Mouse (Mus musculus) cerebellum, adult 2 months (tissue): ENCODE measurements around the gene Cdh12.

Experiments used
- CTCF ChIP-seq: fragments of 200-500 bp; IDR thresholded peaks from 2 replicates; pipeline ENCODE4 v1.5.1; 2011; ENCODE audit warnings: low read depth, mild to moderate bottlenecking, control low read depth, low read length, moderate library complexity, borderline replicate concordance; ENCODE audit not compliant: insufficient read depth
- POLR2A ChIP-seq: fragments of 200-500 bp; IDR thresholded peaks from 2 replicates; pipeline ENCODE4 v1.6.1; 2011; ENCODE audit warnings: low read length, control low read depth, borderline replicate concordance; ENCODE audit not compliant: insufficient read depth

DNA sequence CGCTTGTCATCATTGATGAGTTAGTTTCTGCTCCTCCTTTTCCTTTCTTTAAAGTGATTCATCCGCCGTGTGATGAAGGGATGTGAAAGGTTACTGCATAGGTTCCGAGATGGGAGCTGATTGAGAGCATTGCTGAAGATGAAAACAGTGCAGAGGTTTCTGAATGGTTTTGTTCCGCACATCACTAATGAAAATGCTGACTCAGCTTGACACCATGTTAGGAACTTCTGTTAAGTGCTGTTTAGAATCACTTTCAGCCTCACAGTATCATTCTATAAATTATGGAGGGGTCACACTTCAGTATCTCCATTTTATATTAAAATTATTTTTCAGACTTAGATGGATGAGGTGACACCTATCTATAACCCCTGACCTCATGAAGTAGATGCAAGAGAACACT lies 247.2 kb downstream of the Cdh12 start:
- no peak for TF ChIP-seq CTCF
- TF ChIP-seq POLR2A: no peak
